Mouse (Mus musculus): ENCODE data around the gene Prkca. TPM values are rescaled to one million over a fixed set of nuclear protein-coding genes. Genes with fewer than 3 reads are reported as not detected.

The Prkca gene
- polyA plus RNA-seq, 1 experiment from 2014 or later = 6.5 TPM

DNA sequence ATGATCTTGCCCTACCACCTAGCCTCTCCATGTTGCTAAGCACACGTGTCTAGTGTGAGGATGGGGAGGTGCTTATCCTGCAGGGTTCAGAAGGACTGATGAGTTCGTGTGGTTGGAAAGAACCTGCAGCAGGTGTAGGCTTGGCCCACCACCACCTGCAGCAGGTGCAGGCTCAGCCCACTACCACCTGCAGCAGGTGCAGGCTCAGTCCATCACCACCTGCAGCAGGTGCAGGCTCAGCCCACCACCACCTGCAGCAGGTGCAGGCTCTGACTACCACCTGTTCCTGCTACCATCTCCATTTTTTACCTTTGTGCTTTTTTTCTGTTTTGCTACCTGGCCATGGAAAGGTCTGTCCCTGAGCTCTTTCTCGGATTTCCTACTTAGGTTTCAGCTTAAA lies 223.9 kb downstream of the Prkca start:
- Histone ChIP-seq H3K4me1 (ENCODE audit: control insufficient read depth, insufficient read depth, low read length) (0 out of 2 replicates have a peak, but pooled peaks cover 3% of the 10 kb centered on the region), H3K27ac (ENCODE audit: low read length) (no peak overlapping the region)
- 92% methylated on average over 3 of the region's 3 CpGs for WGBS

DNA sequence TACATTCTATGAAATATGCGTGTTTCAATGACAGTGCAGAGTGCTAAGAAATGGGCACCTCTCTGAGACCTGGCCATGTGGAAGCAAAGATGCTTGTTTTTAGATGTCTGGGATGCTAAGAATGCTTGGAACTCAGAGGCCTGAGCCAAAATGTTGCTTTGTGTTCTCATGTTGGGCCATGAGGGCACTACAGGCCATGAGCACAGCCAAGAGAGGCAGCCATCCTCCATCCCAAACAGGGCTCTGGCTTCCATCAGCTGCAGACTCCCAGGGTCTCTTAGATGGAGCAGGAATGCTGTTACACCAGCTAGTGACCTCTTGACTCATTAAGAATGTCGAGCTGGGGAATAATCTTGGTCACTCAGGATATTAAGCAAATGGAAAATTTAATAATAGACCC lies 224.9 kb downstream of the Prkca start:
- H3K9me3 ChIP-seq (replicated peaks; ENCODE audit: control insufficient read depth, low read length, poor library complexity, severe bottlenecking) = no peaks in the 10 kb centered on the region
- no peak overlapping the region for H3K27ac ChIP-seq (ENCODE audit: low read length)
- H3K9ac ChIP-seq (ENCODE audit: low read depth, low read length) = no peak overlapping the region
- H3K4me2 ChIP-seq (ENCODE audit: low read length) = no peak overlapping the region
- no peaks in the 10 kb centered on the region for H3K36me3 ChIP-seq (ENCODE audit: control insufficient read depth, insufficient read depth, low read length)
- H3K27me3 ChIP-seq (ENCODE audit: control insufficient read depth, insufficient read depth, low read depth, low read length) = no peaks in the 10 kb centered on the region
- no peak for ATAC-seq
- H3K4me3 ChIP-seq (ENCODE audit: low read depth, low read length) = no peak overlapping the region
- 0 out of 2 replicates have a peak, but pooled peaks cover 3% of the 10 kb centered on the region for H3K4me1 ChIP-seq (ENCODE audit: control insufficient read depth, insufficient read depth, low read length)
- WGBS = 80% methylated on average over 2 of the region's 2 CpGs

More for the DNA sequence above, 223.9 kb downstream of the Prkca start:
- Histone ChIP-seq H3K4me3 (ENCODE audit: low read depth, low read length) (no peak overlapping the region), H3K9me3 (replicated peaks; ENCODE audit: control insufficient read depth, low read length, poor library complexity, severe bottlenecking) (no peaks in the 10 kb centered on the region), H3K9ac (ENCODE audit: low read depth, low read length) (no peak overlapping the region), H3K4me2 (ENCODE audit: low read length) (no peak overlapping the region), H3K27me3 (ENCODE audit: control insufficient read depth, insufficient read depth, low read depth, low read length) (no peaks in the 10 kb centered on the region), H3K36me3 (ENCODE audit: control insufficient read depth, insufficient read depth, low read length) (no peaks in the 10 kb centered on the region)
- ATAC-seq = no peak

DNA sequence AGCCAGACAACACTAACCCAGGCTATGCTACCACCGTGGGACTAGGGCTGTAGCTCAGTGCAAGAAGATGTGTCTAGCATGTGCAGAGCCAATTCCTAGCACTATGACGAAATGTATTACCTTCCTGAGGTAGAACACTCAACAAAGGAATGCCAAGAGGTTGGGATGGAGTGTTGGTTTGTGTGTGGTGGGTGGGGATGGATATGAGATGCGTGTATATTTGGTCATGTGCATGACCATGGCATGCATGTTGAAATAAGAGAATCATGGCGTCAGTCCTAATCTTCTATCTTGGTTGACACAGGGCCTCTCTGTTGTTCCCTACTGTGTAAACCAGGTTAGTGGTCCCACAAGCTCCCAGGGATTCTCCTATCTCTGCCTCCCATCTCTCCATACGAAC lies 225.5 kb downstream of the Prkca start:
- Histone ChIP-seq H3K36me3 (ENCODE audit: control insufficient read depth, insufficient read depth, low read length) (no peaks in the 10 kb centered on the region), H3K9ac (ENCODE audit: low read depth, low read length) (no peak overlapping the region), H3K27ac (ENCODE audit: low read length) (no peak overlapping the region), H3K4me1 (ENCODE audit: control insufficient read depth, insufficient read depth, low read length) (no peaks in the 10 kb centered on the region), H3K27me3 (ENCODE audit: control insufficient read depth, insufficient read depth, low read depth, low read length) (no peaks in the 10 kb centered on the region), H3K4me2 (ENCODE audit: low read length) (no peak overlapping the region), H3K9me3 (replicated peaks; ENCODE audit: control insufficient read depth, low read length, poor library complexity, severe bottlenecking) (no peaks in the 10 kb centered on the region), H3K4me3 (ENCODE audit: low read depth, low read length) (no peak overlapping the region)
- ATAC-seq = no peak
- WGBS = 89% methylated on average over 5 of the region's 5 CpGs

DNA sequence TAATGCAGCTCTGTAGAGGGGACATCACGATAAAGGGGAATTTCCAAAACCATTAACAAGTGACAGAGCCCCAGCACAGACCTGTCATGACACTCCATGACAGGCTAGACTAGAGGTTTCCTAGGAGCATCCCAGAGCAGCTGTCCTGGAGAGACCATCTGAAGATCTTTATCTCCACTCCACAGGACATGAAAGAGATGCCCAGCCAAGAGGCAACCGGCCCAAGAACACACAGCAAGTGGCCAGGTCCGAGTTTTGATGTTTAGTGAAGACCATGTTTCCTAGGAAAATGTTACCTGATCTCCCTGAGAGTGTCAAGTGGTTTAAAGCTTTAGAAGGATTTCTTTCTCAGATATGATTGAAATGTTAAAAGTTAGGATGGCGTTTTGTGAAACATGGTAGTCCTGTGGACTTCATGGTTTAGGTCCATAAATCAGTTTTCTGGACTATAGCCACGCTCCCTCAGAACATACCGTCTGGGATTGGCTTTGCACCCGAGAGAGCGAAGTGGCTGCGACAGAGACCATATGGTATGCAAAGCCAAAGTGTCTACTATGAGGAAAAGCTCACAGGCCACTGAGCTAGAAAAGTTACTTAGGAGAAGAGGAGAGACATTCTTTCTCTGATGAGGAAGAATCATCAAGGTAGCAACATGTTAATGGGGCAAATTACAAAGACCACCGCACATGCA lies 226.2 kb downstream of the Prkca start:
- H3K27ac ChIP-seq (ENCODE audit: low read length) = no peak overlapping the region
- H3K4me3 ChIP-seq (ENCODE audit: low read depth, low read length) = no peak overlapping the region
- H3K27me3 ChIP-seq (ENCODE audit: control insufficient read depth, insufficient read depth, low read depth, low read length) = no peaks in the 10 kb centered on the region
- ATAC-seq = no peak
- H3K4me1 ChIP-seq (ENCODE audit: control insufficient read depth, insufficient read depth, low read length) = no peaks in the 10 kb centered on the region; the same call in 1 of the 2 replicates
- no peak overlapping the region for H3K9ac ChIP-seq (ENCODE audit: low read depth, low read length)
- 88% methylated on average over 10 of the region's 10 CpGs for WGBS
- no peaks in the 10 kb centered on the region for H3K9me3 ChIP-seq (replicated peaks; ENCODE audit: control insufficient read depth, low read length, poor library complexity, severe bottlenecking)
- H3K4me2 ChIP-seq (ENCODE audit: low read length) = no peak overlapping the region
- no peaks in the 10 kb centered on the region for H3K36me3 ChIP-seq (ENCODE audit: control insufficient read depth, insufficient read depth, low read length)

DNA sequence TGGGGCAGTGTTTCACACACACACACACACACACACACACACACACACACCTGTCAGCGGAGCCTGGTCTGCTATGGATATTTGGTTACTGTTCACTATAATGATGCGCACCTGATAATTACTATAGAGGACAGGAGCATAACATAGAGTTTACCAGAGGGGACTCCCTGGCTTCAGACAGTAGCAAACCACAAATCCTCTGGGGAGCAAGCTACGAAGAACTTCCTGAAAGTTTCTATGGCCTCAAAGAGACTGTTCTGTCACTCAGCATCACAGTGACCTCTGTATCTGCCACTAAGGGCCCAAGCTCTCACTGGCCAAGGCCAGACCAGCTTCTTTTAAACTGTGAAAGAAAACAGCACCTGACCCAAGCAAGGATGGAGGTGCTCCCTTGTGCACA lies 229.6 kb downstream of the Prkca start:
- no peaks in the 10 kb centered on the region for H3K36me3 ChIP-seq (ENCODE audit: control insufficient read depth, insufficient read depth, low read length)
- no peak overlapping the region for H3K27ac ChIP-seq (ENCODE audit: low read length)
- 88% methylated on average over 3 of the region's 3 CpGs for WGBS
- no peak overlapping the region for H3K4me3 ChIP-seq (ENCODE audit: low read depth, low read length)
- no peaks in the 10 kb centered on the region for H3K9me3 ChIP-seq (replicated peaks; ENCODE audit: control insufficient read depth, low read length, poor library complexity, severe bottlenecking)
- H3K4me1 ChIP-seq (ENCODE audit: control insufficient read depth, insufficient read depth, low read length) = no peaks in the 10 kb centered on the region; the same call in 1 of the 2 replicates
- no peaks in the 10 kb centered on the region for H3K27me3 ChIP-seq (ENCODE audit: control insufficient read depth, insufficient read depth, low read depth, low read length)
- ATAC-seq = no peak
- no peak overlapping the region for H3K9ac ChIP-seq (ENCODE audit: low read depth, low read length)
- H3K4me2 ChIP-seq (ENCODE audit: low read length) = no peak overlapping the region

DNA sequence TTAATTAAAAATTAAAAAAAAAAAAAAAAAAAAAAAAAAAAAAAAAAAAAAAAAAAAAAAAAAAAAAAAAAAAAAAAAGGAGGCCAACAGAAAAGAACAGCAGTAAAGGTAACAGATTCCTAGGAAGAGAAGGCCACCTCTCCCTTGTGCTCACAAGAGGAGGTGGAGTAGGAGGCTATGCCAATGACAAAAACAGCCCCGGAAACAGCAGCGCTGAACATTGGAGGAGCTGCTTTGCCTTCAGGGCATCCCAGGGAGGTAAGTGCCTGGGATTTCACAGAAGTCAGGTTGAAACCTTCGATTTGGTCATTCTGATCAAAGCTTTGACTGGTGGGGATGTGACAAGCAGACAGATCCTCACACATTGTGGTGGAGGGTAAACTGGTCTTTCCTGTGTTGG lies 231.3 kb downstream of the Prkca start:
- ATAC-seq = no peak
- WGBS = 70% methylated on average over 3 of the region's 3 CpGs
- H3K36me3 ChIP-seq (ENCODE audit: control insufficient read depth, insufficient read depth, low read length) = no peaks in the 10 kb centered on the region

DNA sequence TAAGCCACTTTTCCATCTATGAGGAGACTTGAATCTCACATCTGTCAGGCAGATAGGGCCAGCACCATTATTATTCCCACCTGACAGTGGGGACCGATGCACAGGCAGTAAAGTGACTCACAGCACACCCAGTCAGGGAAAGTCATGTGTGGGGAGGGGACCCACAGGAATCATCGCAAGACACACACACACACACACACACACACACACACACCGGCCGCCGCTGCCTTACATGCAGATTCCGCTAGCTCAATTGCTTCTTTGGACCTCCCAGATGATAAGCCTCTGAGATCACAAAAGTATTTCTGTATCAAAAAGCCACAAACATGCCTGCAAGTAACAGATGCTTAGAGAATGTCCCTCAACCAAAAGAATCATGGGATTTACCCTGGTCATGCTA lies 239.6 kb downstream of the Prkca start:
- no peak overlapping the region for H3K4me3 ChIP-seq (ENCODE audit: low read depth, low read length)
- 93% methylated on average over 6 of the region's 6 CpGs for WGBS

More for the DNA sequence above, 231.3 kb downstream of the Prkca start:
- Histone ChIP-seq H3K27ac (ENCODE audit: low read length) (no peak overlapping the region), H3K9ac (ENCODE audit: low read depth, low read length) (no peak overlapping the region), H3K27me3 (ENCODE audit: control insufficient read depth, insufficient read depth, low read depth, low read length) (no peaks in the 10 kb centered on the region), H3K4me1 (ENCODE audit: control insufficient read depth, insufficient read depth, low read length) (no peaks in the 10 kb centered on the region; the same call in 1 of the 2 replicates), H3K4me3 (ENCODE audit: low read depth, low read length) (no peak overlapping the region), H3K4me2 (ENCODE audit: low read length) (no peak overlapping the region), H3K9me3 (replicated peaks; ENCODE audit: control insufficient read depth, low read length, poor library complexity, severe bottlenecking) (no peaks in the 10 kb centered on the region)

DNA sequence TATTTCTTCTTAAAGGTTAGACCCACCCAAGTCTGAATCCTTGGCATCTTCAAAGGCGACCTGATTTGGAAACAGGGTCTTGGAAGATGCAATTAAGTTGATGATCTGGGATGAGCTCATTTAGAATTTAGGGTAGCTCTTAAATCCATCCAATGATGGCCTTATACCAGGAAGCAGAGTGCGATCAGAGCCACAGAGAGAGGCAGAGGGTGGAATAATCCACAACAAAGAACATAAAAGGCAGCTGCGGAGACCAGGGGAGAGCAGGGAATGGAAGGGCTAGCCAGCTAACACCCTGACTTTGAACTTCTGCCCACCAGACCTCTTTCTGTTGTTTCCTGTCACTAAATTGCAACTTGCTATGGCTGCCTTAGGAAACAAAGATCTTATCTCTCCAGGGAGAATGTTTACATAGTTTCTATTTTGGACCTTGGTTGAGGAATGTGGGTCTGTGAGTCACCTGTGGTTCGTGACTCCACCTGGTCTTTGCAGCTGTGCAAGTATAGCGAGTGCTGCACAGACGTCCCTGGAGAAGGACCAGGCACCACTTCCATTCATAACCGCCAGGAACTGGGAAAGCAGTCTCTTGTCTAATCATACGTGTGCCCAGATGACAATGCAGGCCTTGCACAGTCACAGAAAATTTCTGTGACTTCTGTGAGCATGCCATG lies 242.3 kb downstream of the Prkca start:
- no peaks in the 10 kb centered on the region for H3K27me3 ChIP-seq (ENCODE audit: control insufficient read depth, insufficient read depth, low read depth, low read length)
- H3K27ac ChIP-seq (ENCODE audit: low read length) = no peak overlapping the region
- no peak overlapping the region for H3K4me2 ChIP-seq (ENCODE audit: low read length)
- H3K4me1 ChIP-seq (ENCODE audit: control insufficient read depth, insufficient read depth, low read length) = no peaks in the 10 kb centered on the region
- WGBS = 76% methylated on average over 8 of the region's 8 CpGs
- no peak overlapping the region for H3K4me3 ChIP-seq (ENCODE audit: low read depth, low read length)
- H3K9me3 ChIP-seq (replicated peaks; ENCODE audit: control insufficient read depth, low read length, poor library complexity, severe bottlenecking) = no peaks in the 10 kb centered on the region
- no peaks in the 10 kb centered on the region for H3K36me3 ChIP-seq (ENCODE audit: control insufficient read depth, insufficient read depth, low read length)
- H3K9ac ChIP-seq (ENCODE audit: low read depth, low read length) = no peak overlapping the region
- ATAC-seq = no peak

More for the DNA sequence above, 239.6 kb downstream of the Prkca start:
- no peaks in the 10 kb centered on the region for H3K9me3 ChIP-seq (replicated peaks; ENCODE audit: control insufficient read depth, low read length, poor library complexity, severe bottlenecking)
- no peak overlapping the region for H3K9ac ChIP-seq (ENCODE audit: low read depth, low read length)
- no peaks in the 10 kb centered on the region for H3K36me3 ChIP-seq (ENCODE audit: control insufficient read depth, insufficient read depth, low read length)
- no peaks in the 10 kb centered on the region for H3K4me1 ChIP-seq (ENCODE audit: control insufficient read depth, insufficient read depth, low read length)
- no peak overlapping the region for H3K27ac ChIP-seq (ENCODE audit: low read length)
- H3K4me2 ChIP-seq (ENCODE audit: low read length) = no peak overlapping the region
- ATAC-seq = no peak
- H3K27me3 ChIP-seq (ENCODE audit: control insufficient read depth, insufficient read depth, low read depth, low read length) = no peaks in the 10 kb centered on the region

DNA sequence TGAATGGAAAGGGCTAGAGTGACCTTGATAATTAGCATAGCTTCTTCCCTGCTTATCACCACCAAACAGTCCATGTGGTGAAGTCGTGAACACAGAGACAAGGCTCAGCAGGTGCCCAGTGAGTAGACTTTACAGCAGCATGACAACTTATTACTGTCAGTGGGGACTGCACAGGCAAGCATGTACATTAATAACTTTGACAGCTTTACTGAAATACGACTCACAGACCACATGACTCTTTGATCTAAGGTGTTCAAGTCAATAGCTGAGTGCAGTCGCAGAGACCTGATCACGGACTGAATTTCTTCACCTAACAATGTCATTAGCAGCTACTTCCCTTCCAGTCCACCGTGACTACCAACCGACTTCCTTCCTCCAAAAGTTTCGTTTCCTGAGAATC lies 245.4 kb downstream of the Prkca start:
- H3K36me3 ChIP-seq (ENCODE audit: control insufficient read depth, insufficient read depth, low read length) = no peaks in the 10 kb centered on the region
- H3K9me3 ChIP-seq (replicated peaks; ENCODE audit: control insufficient read depth, low read length, poor library complexity, severe bottlenecking) = no peaks in the 10 kb centered on the region
- no peaks in the 10 kb centered on the region for H3K4me1 ChIP-seq (ENCODE audit: control insufficient read depth, insufficient read depth, low read length)
- H3K4me2 ChIP-seq (ENCODE audit: low read length) = no peak overlapping the region
- no peak overlapping the region for H3K9ac ChIP-seq (ENCODE audit: low read depth, low read length)
- H3K27ac ChIP-seq (ENCODE audit: low read length) = no peak overlapping the region
- no peaks in the 10 kb centered on the region for H3K27me3 ChIP-seq (ENCODE audit: control insufficient read depth, insufficient read depth, low read depth, low read length)
- WGBS = 84% methylated on average over 7 of the region's 7 CpGs
- ATAC-seq = no peak
- H3K4me3 ChIP-seq (ENCODE audit: low read depth, low read length) = no peak overlapping the region

Data from midbrain, embryonic 16.5 days (tissue).